Mouse (Mus musculus): ENCODE data around the gene Asic4. TPM values are rescaled to one million over a fixed set of nuclear protein-coding genes. Genes with fewer than 3 reads are reported as not detected.
A peak's percentile ranks its signal among the peaks of the same experiment; 100 is the strongest.

Asic4 gene
- total RNA-seq, 2 experiments from 2014 or later, result 5.5 to 7.1 TPM

DNA sequence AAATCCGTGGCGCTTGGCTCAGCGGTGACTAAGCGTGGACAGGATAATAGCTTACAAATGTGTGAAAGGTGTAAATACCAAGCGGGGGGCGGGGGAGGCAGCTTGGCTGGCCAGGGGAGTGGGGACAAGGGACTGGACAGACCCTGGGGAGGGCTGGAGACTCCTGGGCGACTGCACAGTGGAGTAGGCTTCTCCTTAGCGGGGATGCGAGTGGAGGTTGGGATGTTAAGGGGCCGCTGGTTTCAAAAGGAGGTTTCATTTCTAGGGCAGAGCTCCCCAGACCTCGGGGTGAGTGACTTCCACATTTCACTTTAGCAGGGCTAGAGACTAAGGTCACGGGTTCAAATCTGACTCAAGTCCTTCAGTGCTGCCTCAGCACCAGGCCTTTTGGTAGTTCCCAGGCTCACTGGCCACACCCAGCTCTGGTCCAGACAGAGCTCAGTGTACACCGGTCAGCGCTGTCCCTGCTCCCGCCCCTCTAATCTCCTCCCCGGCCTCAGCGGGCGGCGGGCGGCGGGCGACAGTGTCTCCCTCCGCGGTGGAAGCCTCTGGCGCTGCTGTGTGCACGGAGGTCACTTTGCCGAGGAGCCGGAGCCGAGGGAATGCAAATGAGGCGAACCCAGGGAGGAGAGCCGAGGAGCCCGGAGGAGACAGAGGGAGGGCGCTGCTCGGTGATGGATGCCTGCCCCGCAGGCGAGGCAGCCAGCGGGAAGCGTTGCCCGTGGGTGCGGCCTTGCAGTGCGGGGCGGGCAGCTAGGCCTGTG, 8.0 kb downstream of the Asic4 start:
- DNase-seq (ENCODE audit: low spot score in 2 of 2), result peak in 1 of 2 experiments; percentile 50
- no peak for TF ChIP-seq CTCF (conservative IDR thresholded peaks at IDR 0.05)
- H3K4me3 ChIP-seq, result peak overlapping the region; percentile 51
- peak overlapping the region; percentile 62 for H3K27ac ChIP-seq

DNA sequence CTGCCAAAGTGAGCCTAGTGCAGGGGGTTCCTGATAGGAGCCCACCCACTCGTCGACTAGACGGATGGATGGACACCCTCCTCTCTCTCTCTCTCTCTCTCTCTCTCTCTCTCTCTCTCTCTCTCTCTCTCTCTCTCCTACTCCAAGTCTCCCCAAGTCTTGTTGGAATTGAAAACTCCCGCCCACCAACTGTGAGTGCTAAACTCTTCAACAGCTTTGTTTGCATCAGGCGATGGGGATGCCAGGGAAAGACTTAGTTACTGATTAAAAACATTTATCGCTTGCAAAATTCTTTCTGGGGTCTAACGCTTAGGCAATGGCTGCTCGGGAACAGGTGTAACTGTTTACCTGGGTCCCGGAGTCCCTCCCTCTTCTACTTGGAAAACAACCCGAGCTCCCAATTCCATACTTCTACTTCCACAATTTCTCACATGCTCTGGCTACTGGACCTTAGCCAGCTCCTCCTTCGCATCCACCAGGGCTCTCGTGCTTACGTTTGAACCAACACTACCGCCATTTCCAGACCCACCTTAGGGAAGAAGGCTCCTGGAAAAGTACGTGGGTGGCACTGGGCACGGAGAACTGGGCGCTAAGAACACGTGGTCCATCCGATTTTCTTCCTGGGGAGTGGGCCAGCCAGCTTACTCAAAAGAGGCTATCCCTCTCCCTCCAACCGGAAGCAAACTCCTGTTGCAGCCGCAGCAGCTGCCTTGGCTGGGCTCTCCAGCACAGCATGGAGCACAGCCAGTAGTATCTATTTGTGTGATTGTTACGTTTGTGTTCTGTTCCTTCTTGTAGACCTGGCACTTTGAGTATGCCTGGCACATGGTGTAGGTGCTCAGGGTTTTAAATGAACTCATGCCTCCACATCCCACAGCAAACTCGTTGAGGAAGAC, 8.8 kb downstream of the Asic4 start:
- Histone ChIP-seq H3K4me3 (peak overlapping the region; percentile 51), H3K27ac (peak overlapping the region; percentile 62; the same call in 1 of the 2 replicates)
- no peak for TF ChIP-seq CTCF (conservative IDR thresholded peaks at IDR 0.05)
- DNase-seq (ENCODE audit: low spot score in 2 of 2), result no peak

- no peak for TF ChIP-seq CTCF (conservative IDR thresholded peaks at IDR 0.05)
- Histone ChIP-seq H3K4me3 (no peak overlapping the region), H3K27ac (no peak overlapping the region)
- DNase-seq (ENCODE audit: low spot score in 2 of 2), result no peak
Measured at GRCm38 (mm10) chr1:75460297-75460696, 10.1 kb downstream of the Asic4 start.

GRCm38 (mm10) chr1:75462636-75463035, 12.4 kb downstream of the Asic4 start:
- no peak overlapping the region for H3K4me3 ChIP-seq
- TF ChIP-seq CTCF (conservative IDR thresholded peaks at IDR 0.05), result no peak
- no peak overlapping the region for H3K27ac ChIP-seq
- DNase-seq (ENCODE audit: low spot score in 2 of 2), result no peak

DNA sequence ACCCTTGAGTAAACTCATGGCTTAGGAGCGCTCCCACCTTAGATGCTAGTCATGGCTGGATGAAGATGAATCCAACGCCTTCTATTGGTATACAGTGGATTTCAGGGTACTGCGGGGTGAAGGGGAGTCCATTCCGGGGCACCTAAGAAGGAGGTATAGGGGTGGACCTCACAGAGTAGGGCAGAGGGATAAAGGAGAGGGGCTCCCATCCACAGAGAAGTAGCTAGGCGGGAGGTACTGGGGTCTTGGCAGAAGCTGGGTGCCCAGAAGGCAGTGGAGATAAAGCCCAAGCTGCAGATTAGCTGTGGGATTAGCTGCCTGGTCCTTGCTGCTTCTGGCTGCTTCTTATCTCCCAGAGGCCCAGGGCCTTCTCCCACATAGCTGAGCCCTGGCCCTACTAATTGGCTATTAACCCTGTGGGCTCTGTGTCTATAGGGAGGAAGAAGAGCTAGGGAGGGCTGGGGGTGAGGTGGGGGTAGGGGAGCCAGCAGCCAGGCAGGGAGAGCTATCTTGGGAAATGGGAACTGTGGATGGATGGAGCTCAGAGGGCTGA, 13.5 kb downstream of the Asic4 start:
- no peak overlapping the region for H3K27ac ChIP-seq
- no peak for DNase-seq (ENCODE audit: low spot score in 2 of 2)
- no peak for TF ChIP-seq CTCF (conservative IDR thresholded peaks at IDR 0.05)
- H3K4me3 ChIP-seq, result no peak overlapping the region

GRCm38 (mm10) chr1:75467215-75467927, 17.1 kb downstream of the Asic4 start:
- Histone ChIP-seq H3K4me3 (no peak overlapping the region), H3K27ac (no peak overlapping the region)
- peak; percentile 89 for TF ChIP-seq CTCF (conservative IDR thresholded peaks at IDR 0.05)
- peak; percentile 78 to 85 for DNase-seq (ENCODE audit: low spot score in 2 of 2)

DNA sequence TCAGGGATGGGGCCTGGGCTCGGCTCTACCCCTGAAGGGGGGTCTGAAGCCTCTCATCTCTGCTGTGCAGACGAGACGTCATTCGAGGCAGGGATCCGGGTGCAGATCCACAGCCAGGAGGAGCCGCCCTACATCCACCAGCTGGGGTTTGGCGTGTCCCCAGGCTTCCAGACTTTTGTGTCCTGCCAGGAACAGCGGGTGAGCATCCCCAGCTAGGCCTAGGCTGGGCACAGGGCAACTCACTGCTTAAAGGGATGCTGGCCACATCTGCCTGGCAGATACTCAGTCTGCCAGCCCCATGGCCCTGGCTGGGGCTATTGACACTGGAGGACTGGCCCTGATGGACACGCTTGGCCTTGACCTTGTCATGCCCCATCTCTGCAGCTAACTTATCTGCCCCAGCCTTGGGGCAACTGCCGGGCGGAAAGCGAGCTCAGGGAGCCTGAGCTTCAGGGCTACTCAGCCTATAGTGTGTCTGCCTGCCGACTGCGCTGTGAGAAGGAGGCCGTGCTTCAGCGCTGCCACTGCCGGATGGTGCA, 19.1 kb downstream of the Asic4 start:
- Histone ChIP-seq H3K27ac (no peak overlapping the region), H3K4me3 (no peak overlapping the region)
- DNase-seq (ENCODE audit: low spot score in 2 of 2), result no peak
- no peak for TF ChIP-seq CTCF (conservative IDR thresholded peaks at IDR 0.05)

DNA sequence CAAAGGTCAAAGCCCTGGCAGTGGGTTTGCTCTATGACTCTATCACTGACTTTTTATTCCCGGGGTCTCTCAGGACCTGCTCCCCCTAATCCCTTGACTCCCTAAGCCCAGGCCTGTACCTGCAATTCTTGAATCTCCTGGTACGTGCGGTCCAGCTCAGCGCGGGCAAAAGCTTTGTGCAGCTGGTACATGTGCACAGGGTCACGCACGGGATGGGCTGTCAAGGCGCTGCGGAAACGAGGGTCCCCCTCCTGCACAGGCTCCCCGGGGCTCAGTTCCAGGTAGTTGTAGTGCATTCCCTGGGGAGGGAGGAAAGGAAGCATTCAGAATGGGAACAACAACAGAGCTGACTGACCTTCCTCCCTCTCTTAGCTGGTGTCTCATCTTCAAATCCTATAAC, 26.2 kb downstream of the Asic4 start:
- TF ChIP-seq CTCF (conservative IDR thresholded peaks at IDR 0.05), result no peak
- Histone ChIP-seq H3K4me3 (peak overlapping the region; percentile 92; the same call in 1 of the 2 replicates), H3K27ac (peak overlapping the region; percentile 61; the same call in 1 of the 2 replicates)
- DNase-seq (ENCODE audit: low spot score in 2 of 2), result no peak

- peak; percentile 88 for TF ChIP-seq CTCF (conservative IDR thresholded peaks at IDR 0.05)
- peak overlapping the region; percentile 61 for H3K27ac ChIP-seq
- DNase-seq (ENCODE audit: low spot score in 2 of 2), result peak; percentile 74 to 85
- H3K4me3 ChIP-seq, result peak overlapping the region; percentile 92
Measured at GRCm38 (mm10) chr1:75477264-75477965, 27.2 kb downstream of the Asic4 start.

- DNase-seq (ENCODE audit: low spot score in 2 of 2), result peak in 1 of 2 experiments; percentile 49
- no peak for TF ChIP-seq CTCF (conservative IDR thresholded peaks at IDR 0.05)
- H3K4me3 ChIP-seq, result peak overlapping the region; percentile 92
- peak overlapping the region; percentile 97 for H3K27ac ChIP-seq
Measured at GRCm38 (mm10) chr1:75477966-75478290, 27.7 kb downstream of the Asic4 start.

- Histone ChIP-seq H3K27ac (peak overlapping the region; percentile 97), H3K4me3 (peak overlapping the region; percentile 92)
- peak; percentile 4; the same call in 1 of the 2 replicates for TF ChIP-seq CTCF (conservative IDR thresholded peaks at IDR 0.05)
- DNase-seq (ENCODE audit: low spot score in 2 of 2), result no peak
Measured at GRCm38 (mm10) chr1:75478497-75478896, 28.3 kb downstream of the Asic4 start.

All from layer of hippocampus, adult 2 months (tissue).